ENCODE assay signal across 7 mouse cellular contexts in the genomic region with DNA sequence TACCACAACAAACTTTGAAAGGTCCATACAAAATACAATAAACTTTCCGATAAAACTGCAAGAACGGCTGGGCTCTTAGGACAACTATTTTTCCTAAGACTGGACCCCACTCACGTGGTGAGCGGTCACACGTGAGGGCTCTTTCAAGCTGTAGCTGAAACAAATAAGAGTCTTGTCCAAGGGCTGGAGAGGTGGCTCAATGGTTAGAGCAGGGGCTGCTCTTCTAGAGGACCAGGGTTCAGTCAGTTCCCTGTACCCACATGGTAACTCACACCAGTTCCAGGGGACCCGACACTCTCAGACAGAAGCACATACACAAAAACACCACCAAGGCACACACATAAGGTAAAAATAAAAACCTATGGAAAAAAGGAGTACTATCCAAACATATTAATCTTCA.
DNase-seq lines count a peak whose midpoint lies in the region; ATAC-seq lines count a peak whose summit lies in the region.

No protein-coding gene starts in this region.

- DNase-seq in lung, postnatal 10 days: no peak
- DNase-seq in limb, embryonic 10.5 days (ENCODE audit: low spot score): no peak
- peak; percentile 31 for DNase-seq in retina, postnatal 1 day
- DNase-seq in adipocyte (ENCODE audit: low spot score): no peak
- no peak for DNase-seq in right cerebral cortex, adult 2 months (ENCODE audit: low spot score in 2 of 2)

- no peak for ATAC-seq in lung, embryonic 15.5 days (ENCODE audit: borderline replicate concordance, extremely low read depth, low FRiP score, low TSS enrichment)
- ATAC-seq in forebrain, embryonic 12.5 days (ENCODE audit: low FRiP score): no peak

- H3K36me3 ChIP-seq in lung, embryonic 15.5 days: no peaks in the 10 kb centered on the region
- no peaks in the 10 kb centered on the region for H3K36me3 ChIP-seq in forebrain, embryonic 12.5 days (replicated peaks)
- H3K36me3 ChIP-seq in limb, embryonic 10.5 days: no peaks in the 10 kb centered on the region

- peaks cover 59% of the 10 kb centered on the region for H3K4me1 ChIP-seq in lung, embryonic 15.5 days
- H3K4me1 ChIP-seq in forebrain, embryonic 12.5 days: peaks cover 34% of the 10 kb centered on the region
- H3K4me1 ChIP-seq in limb, embryonic 10.5 days: peaks cover 55% of the 10 kb centered on the region

- peak overlapping the region; percentile 46 for H3K4me3 ChIP-seq in lung, embryonic 15.5 days
- H3K4me3 ChIP-seq in forebrain, embryonic 12.5 days (replicated peaks): peak overlapping the region; percentile 34; the same call in 1 of the 2 replicates
- H3K4me3 ChIP-seq in limb, embryonic 10.5 days: peak overlapping the region; percentile 44

- peak overlapping the region; percentile 62 for H3K4me2 ChIP-seq in lung, embryonic 15.5 days
- peak overlapping the region; percentile 56 for H3K4me2 ChIP-seq in forebrain, embryonic 12.5 days

- peak overlapping the region; percentile 63; the same call in 1 of the 2 replicates for H3K27ac ChIP-seq in lung, embryonic 15.5 days
- no peak overlapping the region for H3K27ac ChIP-seq in forebrain, embryonic 12.5 days
- no peak overlapping the region for H3K27ac ChIP-seq in limb, embryonic 10.5 days

- H3K9me3 ChIP-seq in lung, embryonic 15.5 days: no peaks in the 10 kb centered on the region
- H3K9me3 ChIP-seq in forebrain, embryonic 12.5 days: no peaks in the 10 kb centered on the region
- H3K9me3 ChIP-seq in limb, embryonic 10.5 days (replicated peaks): no peaks in the 10 kb centered on the region

- no peaks in the 10 kb centered on the region for H3K27me3 ChIP-seq in lung, embryonic 15.5 days
- no peaks in the 10 kb centered on the region for H3K27me3 ChIP-seq in forebrain, embryonic 12.5 days
- H3K27me3 ChIP-seq in limb, embryonic 10.5 days (ENCODE audit: low read depth, poor library complexity, severe bottlenecking): no peaks in the 10 kb centered on the region

- peak overlapping the region; percentile 46 for H3K9ac ChIP-seq in lung, embryonic 15.5 days
- H3K9ac ChIP-seq in forebrain, embryonic 12.5 days: 0 out of 2 replicates have a peak overlapping the region, but pooled peaks have one; percentile 33

- WGBS in lung, embryonic 15.5 days: 31% methylated on average over 6 of the region's 6 CpGs
- 11% methylated on average over 6 of the region's 6 CpGs for WGBS in forebrain, embryonic 12.5 days
- WGBS in limb, embryonic 10.5 days: 46% methylated on average over 6 of the region's 6 CpGs
